Mouse (Mus musculus) embryo, embryonic 10 days (tissue): Measurements from ENCODE around the gene Slc41a2.

Source experiments
- DNase-seq: peaks from one replicate; pipeline ENCODE4 v3.0.0-alpha.2; 2015; ENCODE audit warnings: low spot score

The Slc41a2 gene

DNA sequence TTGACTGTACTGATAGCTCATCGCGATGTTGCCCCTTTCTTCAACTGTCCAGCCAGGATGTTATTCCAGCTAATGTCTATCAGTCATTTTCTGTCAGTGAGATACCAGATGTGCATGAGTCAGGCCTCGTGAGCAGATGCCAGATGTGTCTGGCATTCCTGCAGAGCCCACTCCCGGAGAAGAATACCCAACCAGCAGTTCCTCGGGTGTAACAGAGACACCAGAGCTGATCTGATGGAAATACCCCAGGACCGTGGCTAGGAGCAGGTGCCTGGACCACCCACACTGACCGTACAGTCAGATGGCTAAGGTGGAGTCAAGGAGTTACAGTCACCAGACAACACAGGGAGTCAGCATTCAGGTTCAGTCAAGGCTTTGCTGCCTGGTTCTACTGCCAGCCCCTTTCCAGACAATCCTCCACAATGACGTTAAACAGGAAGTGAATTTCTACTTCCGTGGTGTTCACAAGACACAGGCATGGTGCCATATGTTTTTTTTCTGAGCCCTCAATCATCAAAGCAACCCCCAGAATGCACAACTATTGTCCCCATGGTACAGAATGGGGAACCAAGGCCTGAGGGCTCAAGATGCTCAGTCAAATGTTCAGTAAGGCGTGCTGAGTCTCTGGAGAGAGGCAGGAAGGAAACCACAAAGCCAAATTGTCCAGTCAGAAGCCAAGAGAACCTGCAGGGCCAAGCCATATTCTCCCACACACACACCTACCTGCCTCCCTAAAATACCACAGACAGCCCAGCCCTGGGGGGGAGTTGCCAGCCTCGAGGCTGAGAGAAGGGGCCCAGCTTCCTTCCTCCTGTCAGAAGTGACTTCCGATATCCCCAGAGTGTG lies 153.8 kb downstream of the Slc41a2 start:
- peak; percentile 45 for DNase-seq

DNA sequence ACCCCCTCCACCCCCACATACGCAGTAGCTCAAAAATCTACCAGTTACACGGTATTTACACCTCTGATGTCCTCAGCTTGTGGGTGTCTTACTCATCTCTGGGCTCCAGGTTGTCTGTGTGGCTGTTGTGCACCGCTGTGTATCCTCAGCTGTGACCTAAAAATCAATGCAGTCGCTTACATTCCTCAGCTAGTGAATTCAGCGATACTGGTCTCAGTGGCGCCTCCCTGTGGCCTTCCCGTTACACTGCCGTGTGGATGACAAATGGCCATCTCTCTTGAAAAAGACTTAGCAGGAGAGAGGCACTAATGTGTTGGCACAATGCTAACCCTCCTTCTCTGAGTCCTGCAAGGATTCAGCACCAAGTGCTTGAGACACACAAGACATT lies 155.1 kb downstream of the Slc41a2 start:
- peak; percentile 88 for DNase-seq

DNA sequence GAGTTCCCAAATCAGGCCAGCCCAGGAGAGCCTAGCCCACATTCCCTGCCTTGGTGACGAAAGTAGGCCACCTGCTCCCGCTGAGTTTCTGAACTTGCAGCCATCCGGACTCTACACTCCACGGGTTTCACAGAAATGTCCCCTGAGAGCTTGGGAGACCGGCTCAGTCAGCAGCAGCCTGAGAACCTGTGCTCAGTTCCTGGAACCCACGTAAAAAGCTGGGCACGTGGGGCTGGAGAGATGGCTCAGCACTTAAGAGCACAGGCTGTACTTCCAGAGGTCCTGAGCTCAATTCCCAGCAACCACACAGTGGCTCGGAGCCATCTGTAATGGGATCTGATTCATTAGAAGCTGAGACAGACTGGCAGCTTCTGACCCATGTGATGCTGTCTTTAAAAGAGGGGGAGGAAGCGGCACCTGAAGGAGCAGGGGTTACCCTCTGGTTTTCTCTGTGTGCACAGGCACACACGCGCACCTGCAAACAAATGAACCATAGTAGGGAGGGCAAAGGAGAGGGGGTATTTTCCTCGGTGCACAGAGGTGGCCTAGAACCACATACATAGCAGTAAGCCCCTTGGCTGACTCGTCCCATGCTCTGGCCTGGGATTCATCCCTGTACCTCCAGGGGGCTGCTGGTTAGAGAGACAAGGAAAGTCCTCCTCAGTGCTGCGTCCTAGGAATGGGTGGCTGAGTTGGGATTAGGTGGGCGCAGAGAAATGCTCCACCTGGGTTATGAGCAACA lies 155.7 kb downstream of the Slc41a2 start:
- DNase-seq, result no peak
